Mouse (Mus musculus) liver, embryonic 11.5 days (tissue): Measurements from ENCODE around the gene Wdfy2. TPM values are rescaled to one million over a fixed set of nuclear protein-coding genes. Genes with fewer than 3 reads are reported as not detected.

Source experiments
- ATAC-seq: fragments of 200-750 bp; cut with Nextera tagmentation; replicated peaks from 2 replicates; pipeline ENCODE4 v1.8.0; 2017; ENCODE audit warnings: moderate number of reproducible peaks, mild to moderate bottlenecking, moderate TSS enrichment, moderate library complexity; ENCODE audit not compliant: low FRiP score
- DNase-seq: peaks from one replicate; pipeline ENCODE4 v3.0.0-alpha.2; 2017; ENCODE audit warnings: low spot score
- H3K27ac ChIP-seq: fragments of 300-500 bp; sonication (generic); 2 replicates; pipeline ENCODE4 v1.5.1; 2014; ENCODE audit warnings: mild to moderate bottlenecking, low read depth, low read length, control low read depth
- H3K27me3 ChIP-seq: fragments of 300-500 bp; sonication (generic); replicated peaks from 2 replicates; pipeline ENCODE4 v1.6.1; 2014; ENCODE audit warnings: low read length, mixed read lengths; ENCODE audit not compliant: control insufficient read depth, insufficient read depth
- H3K36me3 ChIP-seq: fragments of 300-500 bp; sonication (generic); 2 replicates; pipeline ENCODE4 v1.6.1; 2014; ENCODE audit warnings: mild to moderate bottlenecking, low read length, moderate library complexity, mixed read lengths; ENCODE audit not compliant: control insufficient read depth, insufficient read depth
- H3K4me1 ChIP-seq: fragments of 300-500 bp; sonication (generic); replicated peaks from 2 replicates; pipeline ENCODE4 v1.6.1; 2014; ENCODE audit warnings: low read length, mixed read lengths; ENCODE audit not compliant: control insufficient read depth, insufficient read depth
- H3K4me2 ChIP-seq: fragments of 300-500 bp; sonication (generic); 2 replicates; pipeline ENCODE4 v1.6.1; 2014; ENCODE audit warnings: mild to moderate bottlenecking, control low read depth, moderate library complexity
- H3K4me3 ChIP-seq: fragments of 300-500 bp; sonication (generic); 2 replicates; pipeline ENCODE4 v1.5.1; 2014; ENCODE audit warnings: low read depth, low read length, control low read depth
- H3K9ac ChIP-seq: fragments of 300-500 bp; sonication (generic); 2 replicates; pipeline ENCODE4 v1.6.1; 2014; ENCODE audit warnings: low read depth, low read length, control low read depth
- H3K9me3 ChIP-seq: fragments of 300-500 bp; sonication (generic); 2 replicates; pipeline ENCODE4 v1.6.1; 2016; ENCODE audit warnings: low read length, inconsistent platforms, mixed read lengths; ENCODE audit not compliant: control insufficient read depth
- WGBS: fragments of 180-500 bp; shearing (Covaris S2); extraction: QIAGEN DNeasy Blood & Tissue Kit; methylation state at CpG from one replicate; pipeline ENCODE4 v1.1.7; 2014; 5-methylcytosine and 5-hydroxymethylcytosine counted together
- polyA plus RNA-seq: library from polyadenylated mRNA; unstranded; fragments of >200 nt; fragmentation: Nextera tagmentation; extraction: Ambion mirVana; gene quantifications from 2 replicates; pipeline ENCODE4 v1.2.1, GENCODE M21; 2014

Wdfy2 gene
- polyA plus RNA-seq, 1 experiment from 2014 or later, result 6.0 TPM

DNA sequence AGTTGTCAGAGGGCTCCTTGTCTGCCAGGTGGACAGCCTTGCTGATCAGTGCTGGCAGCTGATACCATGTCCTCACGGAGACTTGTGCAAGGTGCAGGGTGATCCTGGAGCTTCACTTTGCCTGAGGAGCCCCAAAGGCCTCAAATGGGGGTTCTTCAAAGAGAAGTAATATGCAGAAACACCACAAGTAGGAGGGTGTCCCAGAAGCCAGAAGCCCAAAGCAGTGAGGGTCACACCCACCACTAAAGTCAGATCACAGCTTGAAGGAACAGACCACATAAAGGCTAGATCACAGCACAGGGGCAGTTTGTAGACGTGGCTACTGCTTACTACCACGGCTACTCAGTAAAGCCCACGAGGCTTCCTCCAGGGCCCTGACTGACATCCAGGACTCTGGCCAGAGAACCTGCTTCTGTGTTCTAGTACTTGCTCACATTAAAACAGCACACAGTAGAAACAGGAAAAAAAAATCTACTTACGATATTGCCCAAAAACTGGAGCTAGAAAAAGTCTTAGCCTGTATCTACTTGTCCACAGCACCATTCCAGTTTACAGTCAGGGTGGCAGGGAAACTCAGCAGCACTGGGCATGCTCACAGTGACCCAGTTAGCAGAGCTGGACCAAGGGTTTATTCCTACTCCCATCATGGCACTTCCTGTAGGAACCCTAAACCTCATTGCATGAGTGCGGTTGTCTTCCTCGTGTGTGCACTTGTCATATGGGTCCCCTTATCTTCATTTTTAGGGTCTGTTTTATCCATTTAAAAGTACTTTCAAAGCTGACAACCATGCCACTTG lies 41.4 kb downstream of the Wdfy2 start:
- WGBS, result 53% methylated on average over 7 of the region's 7 CpGs
- DNase-seq (no peak), ATAC-seq (peak; percentile 74)

DNA sequence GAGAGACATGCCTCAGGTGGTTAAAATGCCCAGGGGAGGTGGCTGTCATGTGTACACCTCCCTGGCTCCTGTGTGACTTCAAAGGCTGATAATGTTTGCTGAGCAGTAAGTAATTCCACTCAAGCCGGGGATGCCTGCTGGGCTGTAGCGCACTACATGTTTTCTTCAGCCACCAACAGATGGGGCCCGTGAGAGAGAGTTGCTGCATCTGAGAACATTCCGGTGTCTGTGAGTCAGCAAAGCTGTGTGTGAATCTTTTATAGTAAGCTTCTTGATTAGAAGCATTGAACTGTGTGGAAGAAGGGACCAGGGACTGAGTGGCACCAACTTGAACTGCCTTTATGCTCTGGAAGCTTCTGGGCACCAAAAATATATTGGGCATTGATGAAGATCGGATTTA lies 42.0 kb downstream of the Wdfy2 start:
- H3K9ac ChIP-seq, result no peak overlapping the region
- no peak for DNase-seq
- no peaks in the 10 kb centered on the region for H3K9me3 ChIP-seq
- H3K27me3 ChIP-seq, result no peaks in the 10 kb centered on the region
- ATAC-seq, result peak; percentile 75
- no peak overlapping the region for H3K4me3 ChIP-seq
- peaks cover 38% of the 10 kb centered on the region for H3K4me1 ChIP-seq
- 22% methylated on average over 5 of the region's 5 CpGs for WGBS
- no peak overlapping the region for H3K4me2 ChIP-seq
- H3K27ac ChIP-seq, result no peak overlapping the region
- H3K36me3 ChIP-seq, result no peaks in the 10 kb centered on the region

More for the DNA sequence above, 41.4 kb downstream of the Wdfy2 start:
- Histone ChIP-seq H3K9ac (0 out of 2 replicates have a peak overlapping the region, but pooled peaks have one; percentile 16), H3K4me1 (peaks cover 33% of the 10 kb centered on the region), H3K27me3 (no peaks in the 10 kb centered on the region), H3K36me3 (no peaks in the 10 kb centered on the region), H3K27ac (peak overlapping the region; percentile 47), H3K4me2 (peak overlapping the region; percentile 48), H3K9me3 (no peaks in the 10 kb centered on the region), H3K4me3 (no peak overlapping the region)

DNA sequence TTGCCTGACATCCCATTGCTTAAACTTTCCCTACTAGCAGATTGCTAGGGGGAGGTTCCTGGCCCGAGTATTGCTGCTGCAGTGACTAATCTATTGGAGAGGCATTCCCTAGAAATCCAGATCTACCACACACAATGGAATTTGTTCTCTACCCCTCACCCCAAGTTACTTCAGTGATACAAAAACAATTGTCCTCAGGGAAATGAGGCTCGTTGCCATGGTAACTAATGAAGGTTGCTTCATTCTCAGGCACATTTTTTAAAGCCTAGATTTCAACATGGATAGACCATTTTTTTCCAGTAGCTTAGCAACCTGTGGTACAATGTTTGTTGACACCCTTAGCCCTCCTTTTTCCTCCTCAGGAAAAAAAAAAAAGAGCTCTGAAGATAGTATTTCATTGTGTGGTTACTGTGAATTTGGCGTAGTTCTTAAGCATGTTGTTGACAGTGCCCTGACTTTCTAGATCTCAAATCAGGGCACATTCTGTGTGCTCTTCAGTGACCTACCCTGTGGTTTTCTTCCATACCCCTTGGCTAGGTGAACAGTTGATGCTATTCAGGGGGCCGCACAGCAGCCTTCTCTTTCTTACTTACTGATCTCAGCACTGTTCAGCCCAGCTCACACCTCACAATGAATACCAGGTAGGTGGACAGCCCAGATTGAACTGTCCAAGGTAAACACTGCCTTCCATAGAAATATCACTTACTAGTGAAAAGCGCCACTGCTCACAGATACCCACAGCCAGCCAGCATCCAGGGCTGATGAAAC lies 42.8 kb downstream of the Wdfy2 start:
- no peak overlapping the region for H3K9ac ChIP-seq
- H3K36me3 ChIP-seq, result no peaks in the 10 kb centered on the region
- H3K9me3 ChIP-seq, result no peaks in the 10 kb centered on the region
- ATAC-seq, result no peak
- no peak overlapping the region for H3K4me2 ChIP-seq
- no peak overlapping the region for H3K27ac ChIP-seq
- 73% methylated on average over 5 of the region's 5 CpGs for WGBS
- DNase-seq, result no peak
- no peaks in the 10 kb centered on the region for H3K27me3 ChIP-seq
- H3K4me3 ChIP-seq, result no peak overlapping the region
- peaks cover 43% of the 10 kb centered on the region for H3K4me1 ChIP-seq

DNA sequence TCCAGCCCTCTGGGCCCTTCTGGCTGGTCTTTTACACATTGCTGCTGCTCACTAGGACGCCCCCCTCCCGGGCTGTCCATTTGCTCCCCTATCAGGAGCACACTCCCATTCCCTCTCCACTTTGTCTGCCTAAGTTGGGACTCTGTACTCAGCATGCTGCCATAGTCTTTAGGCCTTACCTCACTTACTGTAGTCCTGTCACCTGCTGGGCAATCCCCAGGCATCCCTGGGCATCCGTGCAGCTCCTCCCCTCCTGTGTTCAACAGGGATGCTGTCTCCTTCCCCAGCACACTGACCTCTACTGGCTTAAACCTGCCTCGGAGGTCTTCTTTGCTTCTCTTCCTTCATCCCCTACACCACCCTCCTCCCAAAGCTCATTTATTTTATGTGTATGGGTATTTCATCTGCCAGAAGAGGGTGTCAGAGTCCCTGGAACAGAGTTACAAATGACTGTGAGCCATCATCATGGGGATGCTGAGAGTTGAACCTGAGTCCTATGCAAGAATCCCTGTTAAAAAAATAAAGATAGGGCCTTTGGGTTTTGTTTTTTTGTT lies 44.7 kb downstream of the Wdfy2 start:
- WGBS, result 55% methylated on average over 4 of the region's 4 CpGs
- H3K4me2 ChIP-seq, result no peak overlapping the region
- DNase-seq (no peak), ATAC-seq (no peak)
- H3K4me1 ChIP-seq, result peaks cover 39% of the 10 kb centered on the region
- no peak overlapping the region for H3K4me3 ChIP-seq
- H3K27ac ChIP-seq, result no peak overlapping the region
- H3K27me3 ChIP-seq, result no peaks in the 10 kb centered on the region
- H3K36me3 ChIP-seq, result no peaks in the 10 kb centered on the region
- no peak overlapping the region for H3K9ac ChIP-seq
- H3K9me3 ChIP-seq, result no peaks in the 10 kb centered on the region

DNA sequence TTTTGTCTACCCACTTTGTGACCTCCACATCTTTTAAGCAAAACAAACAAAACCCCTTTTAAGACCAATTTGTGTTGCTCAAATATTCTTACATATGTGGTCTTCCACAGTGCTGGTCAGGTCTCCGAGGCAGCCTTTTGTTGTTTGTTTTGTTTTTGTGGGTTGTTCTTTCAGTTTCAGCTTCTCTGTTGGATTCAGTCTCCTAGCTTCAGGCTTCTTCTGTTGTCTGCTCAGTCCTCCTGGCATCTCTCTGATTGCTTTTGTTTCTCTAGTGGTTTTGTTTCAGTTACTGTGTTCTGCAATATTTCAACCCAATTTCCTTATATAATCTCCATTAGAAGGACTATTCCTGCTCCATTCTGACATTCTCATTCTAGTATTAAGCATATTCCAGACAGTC lies 46.1 kb downstream of the Wdfy2 start:
- Histone ChIP-seq H3K9ac (no peak overlapping the region), H3K27ac (no peak overlapping the region), H3K4me2 (no peak overlapping the region), H3K9me3 (no peaks in the 10 kb centered on the region), H3K36me3 (no peaks in the 10 kb centered on the region), H3K4me1 (peaks cover 25% of the 10 kb centered on the region), H3K4me3 (no peak overlapping the region), H3K27me3 (no peaks in the 10 kb centered on the region)
- 59% methylated on average over 1 of the region's 1 CpGs for WGBS
- DNase-seq, result no peak
- ATAC-seq, result no peak

DNA sequence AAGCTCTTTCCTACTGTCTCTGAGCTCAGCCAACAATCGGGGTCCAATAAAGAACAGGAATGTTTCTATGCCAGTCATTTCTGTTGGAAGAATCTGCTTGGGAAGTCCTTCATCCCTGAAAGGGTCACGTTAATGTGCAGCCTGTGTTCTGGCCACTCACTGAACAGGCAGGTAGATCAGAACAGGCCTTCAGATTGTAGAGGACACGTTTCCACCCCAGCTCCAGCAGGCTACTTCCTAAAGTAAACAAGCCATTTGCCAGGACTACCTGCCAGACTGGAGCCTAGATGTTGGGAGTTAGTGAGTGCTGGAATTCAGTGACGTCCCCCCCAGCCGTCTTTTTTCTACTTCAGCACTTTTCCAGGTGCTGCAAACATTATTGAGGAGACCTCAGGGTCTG lies 46.7 kb downstream of the Wdfy2 start:
- no peak for ATAC-seq
- no peak for DNase-seq
- Histone ChIP-seq H3K9me3 (no peaks in the 10 kb centered on the region), H3K9ac (no peak overlapping the region), H3K27ac (no peak overlapping the region), H3K4me3 (no peak overlapping the region), H3K4me2 (no peak overlapping the region), H3K36me3 (no peaks in the 10 kb centered on the region), H3K27me3 (no peaks in the 10 kb centered on the region), H3K4me1 (peaks cover 19% of the 10 kb centered on the region)
- 49% methylated on average over 5 of the region's 5 CpGs for WGBS

DNA sequence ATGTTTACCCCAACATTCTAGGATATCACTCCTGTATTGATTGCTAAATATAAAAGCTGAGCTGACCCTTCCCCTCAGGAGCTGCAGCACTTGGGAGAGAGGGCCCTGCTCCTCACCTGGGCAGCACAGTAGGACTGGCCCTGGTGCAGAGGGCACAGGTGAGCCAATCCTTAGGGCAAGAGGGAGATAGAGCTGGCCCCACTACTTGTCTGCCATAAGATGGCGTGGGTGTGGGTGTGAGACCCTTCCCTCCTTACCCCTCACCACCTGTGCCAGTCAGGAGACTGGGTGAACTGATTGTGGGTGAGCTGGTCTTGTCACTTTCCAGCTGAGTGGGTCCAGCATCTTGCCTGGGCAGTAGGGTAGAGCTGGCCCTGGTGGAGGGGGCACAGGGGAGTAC lies 47.2 kb downstream of the Wdfy2 start:
- peaks cover 14% of the 10 kb centered on the region for H3K4me1 ChIP-seq
- no peak overlapping the region for H3K9ac ChIP-seq
- H3K4me3 ChIP-seq, result no peak overlapping the region
- 62% methylated on average over 1 of the region's 1 CpGs for WGBS
- DNase-seq (no peak), ATAC-seq (no peak)
- no peaks in the 10 kb centered on the region for H3K9me3 ChIP-seq
- no peak overlapping the region for H3K4me2 ChIP-seq
- no peaks in the 10 kb centered on the region for H3K27me3 ChIP-seq
- H3K27ac ChIP-seq, result no peak overlapping the region
- H3K36me3 ChIP-seq, result no peaks in the 10 kb centered on the region

DNA sequence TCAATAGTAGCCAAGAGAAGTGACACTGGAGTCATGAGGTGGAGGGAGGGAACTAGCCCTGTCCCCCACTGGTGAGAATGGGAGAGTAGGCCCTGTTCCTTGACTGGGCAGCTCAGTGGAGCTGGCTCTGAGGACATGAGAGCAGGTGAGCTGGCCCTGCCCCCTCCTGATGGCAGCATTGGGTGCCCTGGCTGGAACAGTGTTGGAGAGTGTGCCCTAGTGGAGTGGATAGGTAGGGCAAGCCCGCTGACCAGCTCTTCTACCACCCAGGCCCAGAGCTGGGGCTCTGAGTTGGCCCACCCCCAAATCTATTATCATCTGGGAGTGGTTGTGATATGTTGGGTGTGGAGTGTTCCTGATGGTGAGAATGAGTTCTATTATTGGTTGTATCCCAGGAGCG lies 47.7 kb downstream of the Wdfy2 start:
- no peak overlapping the region for H3K4me3 ChIP-seq
- H3K36me3 ChIP-seq, result no peaks in the 10 kb centered on the region
- peaks cover 10% of the 10 kb centered on the region; the same call in 1 of the 2 replicates for H3K4me1 ChIP-seq
- 0 out of 2 replicates have a peak, but pooled peaks have one; percentile 7 for ATAC-seq
- no peaks in the 10 kb centered on the region for H3K27me3 ChIP-seq
- H3K9me3 ChIP-seq, result no peaks in the 10 kb centered on the region
- DNase-seq, result no peak
- H3K9ac ChIP-seq, result no peak overlapping the region
- no peak overlapping the region for H3K27ac ChIP-seq
- no peak overlapping the region for H3K4me2 ChIP-seq
- 75% methylated on average over 2 of the region's 2 CpGs for WGBS
